Mouse (Mus musculus) testis, adult 2 months (tissue): Measurements from ENCODE around the gene Gm13275. TPM values are rescaled to one million over a fixed set of nuclear protein-coding genes. Genes with fewer than 3 reads are reported as not detected.

Experiments
- H3K27ac ChIP-seq: fragments of 200-500 bp; 2 replicates; pipeline ENCODE4 v1.5.1; 2012; ENCODE audit warnings: low read depth, low read length; ENCODE audit not compliant: control insufficient read depth, insufficient read depth
- H3K27me3 ChIP-seq: fragments of 200-500 bp; 2 replicates; pipeline ENCODE4 v1.6.1; 2012; ENCODE audit warnings: mild to moderate bottlenecking, low read length, moderate library complexity; ENCODE audit not compliant: control insufficient read depth, insufficient read depth
- H3K36me3 ChIP-seq: fragments of 200-500 bp; 2 replicates; pipeline ENCODE4 v1.6.1; 2012; ENCODE audit warnings: mild to moderate bottlenecking, low read length; ENCODE audit not compliant: control insufficient read depth, insufficient read depth
- H3K4me1 ChIP-seq: fragments of 200-500 bp; 2 replicates; pipeline ENCODE4 v1.6.1; 2012; ENCODE audit warnings: low read length; ENCODE audit not compliant: control insufficient read depth, insufficient read depth
- H3K4me3 ChIP-seq: fragments of 200-500 bp; 2 replicates; pipeline ENCODE4 v1.5.1; 2012; ENCODE audit warnings: low read depth, mild to moderate bottlenecking, low read length, moderate library complexity, mixed read lengths; ENCODE audit not compliant: control insufficient read depth
- CTCF ChIP-seq: fragments of 200-500 bp; IDR thresholded peaks from 2 replicates; pipeline ENCODE4 v1.5.1; 2012; ENCODE audit warnings: low read depth, mild to moderate bottlenecking, inconsistent platforms, low read length, moderate library complexity; ENCODE audit not compliant: control insufficient read depth, insufficient read depth, insufficient replicate concordance
- POLR2A ChIP-seq: fragments of 200-500 bp; IDR thresholded peaks from 2 replicates; pipeline ENCODE4 v1.6.1; 2012; ENCODE audit warnings: low read depth, mild to moderate bottlenecking, inconsistent platforms, low read length, moderate library complexity; ENCODE audit not compliant: control insufficient read depth
- polyA plus RNA-seq: library from polyadenylated mRNA; depleted of rRNA; stranded (reverse); fragments of >200 nt; gene quantifications from 2 replicates; pipeline ENCODE4 v1.2.3, GENCODE M21; 2012; rRNA removed

Gene Gm13275
- polyA plus RNA-seq, 1 experiment: not detected

- Histone ChIP-seq H3K36me3 (no peaks in the 10 kb centered on the region), H3K4me1 (no peaks in the 10 kb centered on the region), H3K27ac (no peak overlapping the region), H3K4me3 (no peak overlapping the region), H3K27me3 (no peaks in the 10 kb centered on the region)
- no peak for TF ChIP-seq CTCF
- no peak for TF ChIP-seq POLR2A
These were observed 44.5 kb downstream of the Gm13275 start for GRCm38 (mm10) chr4:88838828-88839227.

- TF ChIP-seq POLR2A: no peak
- TF ChIP-seq CTCF: no peak
- Histone ChIP-seq H3K4me3 (no peak overlapping the region), H3K27ac (no peak overlapping the region), H3K36me3 (no peaks in the 10 kb centered on the region), H3K4me1 (no peaks in the 10 kb centered on the region), H3K27me3 (no peaks in the 10 kb centered on the region)
These were observed 45.8 kb downstream of the Gm13275 start for GRCm38 (mm10) chr4:88840058-88840457.

GRCm38 (mm10) chr4:88841438-88841911 lies 47.2 kb downstream of the Gm13275 start, which contains the start of gene Ifna4:
TSS of gene Ifna4 (plus strand) at chr4:88841861.
- TF ChIP-seq CTCF (no peak), POLR2A (no peak)
- H3K36me3 ChIP-seq: no peaks in the 10 kb centered on the region
- H3K4me3 ChIP-seq: no peak within 1 kb of the TSS
- H3K27me3 ChIP-seq: no peaks in the 10 kb centered on the region
- no peak within 1 kb of the TSS for H3K27ac ChIP-seq
- H3K4me1 ChIP-seq: no peaks in the 10 kb centered on the region

Other genes with a start within 250 kb of the Gm13275 start
- not detected in 2 replicates for gene Ifna15, start 236.2 kb upstream of the Gm13275 start, polyA plus RNA-seq
- not detected in 2 replicates for gene Ifna14, start 222.7 kb upstream of the Gm13275 start, polyA plus RNA-seq
- not detected in 2 replicates for gene Ifna9, start 202.1 kb upstream of the Gm13275 start, polyA plus RNA-seq
- not detected in 2 replicates for gene Ifna12, start 191.1 kb upstream of the Gm13275 start, polyA plus RNA-seq
- gene C87499, start 160.1 kb upstream of the Gm13275 start, polyA plus RNA-seq: not detected in 2 replicates
- gene Ifna13, start 150.0 kb upstream of the Gm13275 start, polyA plus RNA-seq: not detected in 2 replicates
- not detected in 2 replicates for gene Ifna16, start 117.6 kb upstream of the Gm13275 start, polyA plus RNA-seq
- not detected in 2 replicates for gene Ifna2, start 110.6 kb upstream of the Gm13275 start, polyA plus RNA-seq
- gene Ifnab, start 103.1 kb upstream of the Gm13275 start, polyA plus RNA-seq: 0.38 and 0.62 TPM in 2 replicates
- gene Gm26566, start 72.7 kb upstream of the Gm13275 start, polyA plus RNA-seq: 1.1 and 1.7 TPM in 2 replicates
- 5.4 TPM in 2 replicates for gene Klhl9, start 72.0 kb upstream of the Gm13275 start, polyA plus RNA-seq
- not detected in 2 replicates for gene Gm13271, start 39.6 kb upstream of the Gm13275 start, polyA plus RNA-seq
- gene Gm13283, start 34.4 kb upstream of the Gm13275 start, polyA plus RNA-seq: not detected in 2 replicates
- not detected in 2 replicates for gene Gm13290, start 20.7 kb upstream of the Gm13275 start, polyA plus RNA-seq
- gene Gm13289, start 17.6 kb upstream of the Gm13275 start, polyA plus RNA-seq: not detected in 2 replicates
- gene Gm13272, start 14.6 kb upstream of the Gm13275 start, polyA plus RNA-seq: not detected in 2 replicates
- gene Ifnz, start 12.4 kb upstream of the Gm13275 start, polyA plus RNA-seq: not detected in 2 replicates
- not detected in 2 replicates for gene Gm13276, start 8.8 kb upstream of the Gm13275 start, polyA plus RNA-seq
- gene Gm13277, start 5.9 kb upstream of the Gm13275 start, polyA plus RNA-seq: not detected in 2 replicates
- not detected in 2 replicates for gene Gm13278, start 2.9 kb upstream of the Gm13275 start, polyA plus RNA-seq
- not detected in 2 replicates for gene Gm13279, start 2.9 kb downstream of the Gm13275 start, polyA plus RNA-seq
- gene Gm13285, start 5.2 kb downstream of the Gm13275 start, polyA plus RNA-seq: not detected in 2 replicates
- not detected in 2 replicates for gene Gm13287, start 8.8 kb downstream of the Gm13275 start, polyA plus RNA-seq
- gene Gm13288, start 11.0 kb downstream of the Gm13275 start, polyA plus RNA-seq: not detected in 2 replicates
- gene Ifna7, start 21.7 kb downstream of the Gm13275 start, polyA plus RNA-seq: not detected in 2 replicates
- gene Ifna11, start 25.5 kb downstream of the Gm13275 start, polyA plus RNA-seq: not detected in 2 replicates
- gene Ifna6, start 32.9 kb downstream of the Gm13275 start, polyA plus RNA-seq: not detected in 2 replicates
- not detected in 2 replicates for gene Ifna5, start 41.0 kb downstream of the Gm13275 start, polyA plus RNA-seq
- not detected in 2 replicates for gene Ifna4, start 47.4 kb downstream of the Gm13275 start, polyA plus RNA-seq
- not detected in 2 replicates for gene Ifna1, start 55.6 kb downstream of the Gm13275 start, polyA plus RNA-seq
- gene Ifne, start 85.7 kb downstream of the Gm13275 start, polyA plus RNA-seq: not detected in 2 replicates